Mouse (Mus musculus) ES-Bruce4 (cell line): ENCODE results near the gene Siah3.

ENCODE experiments used
- CTCF ChIP-seq: IDR thresholded peaks from one replicate; pipeline ENCODE4 v1.8.1; 2011; ENCODE audit warnings: low read depth, low read length
- EP300 ChIP-seq: IDR thresholded peaks from 2 replicates; pipeline ENCODE4 v1.6.1; 2011; ENCODE audit warnings: low read depth, low read length; ENCODE audit not compliant: insufficient read depth
- POLR2A ChIP-seq: IDR thresholded peaks from one replicate; pipeline ENCODE4 v1.8.1; 2011; ENCODE audit warnings: low read length; ENCODE audit not compliant: insufficient read depth

DNA sequence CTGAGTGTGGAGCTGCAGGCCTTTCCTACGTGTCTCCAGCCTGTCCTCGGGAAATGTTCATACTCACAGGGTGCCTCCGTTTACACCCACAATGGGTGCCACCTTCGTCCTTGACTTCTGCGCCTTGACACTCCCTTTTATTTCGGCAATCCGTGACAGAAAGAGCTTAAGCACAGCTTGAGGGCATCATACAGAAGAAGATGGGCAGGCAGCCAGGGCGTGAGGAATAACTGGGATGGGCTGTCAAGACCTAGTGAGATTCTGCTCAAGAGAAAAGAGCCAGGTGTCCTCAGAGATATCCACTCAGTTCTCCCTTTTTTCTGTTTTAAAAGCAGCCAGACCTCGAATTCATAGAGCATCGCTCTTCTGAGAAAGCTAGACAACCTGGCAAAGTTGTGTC lies 21.2 kb upstream of the Siah3 start:
- TF ChIP-seq POLR2A (no peak), CTCF (no peak), EP300 (no peak)
